Mouse (Mus musculus) spleen, adult 2 months (tissue): Measurements from ENCODE around the gene Cks1b.

Experiments
- CTCF ChIP-seq: fragments of 200-500 bp; IDR thresholded peaks from 2 replicates; pipeline ENCODE4 v1.5.1; 2011; ENCODE audit warnings: mild to moderate bottlenecking, inconsistent platforms; ENCODE audit not compliant: insufficient read depth, insufficient read length, insufficient replicate concordance; ENCODE audit errors: extremely low read depth
- POLR2A ChIP-seq: fragments of 200-500 bp; IDR thresholded peaks from 2 replicates; pipeline ENCODE4 v1.6.1; 2011; ENCODE audit warnings: low read depth, low read length, inconsistent platforms

DNA sequence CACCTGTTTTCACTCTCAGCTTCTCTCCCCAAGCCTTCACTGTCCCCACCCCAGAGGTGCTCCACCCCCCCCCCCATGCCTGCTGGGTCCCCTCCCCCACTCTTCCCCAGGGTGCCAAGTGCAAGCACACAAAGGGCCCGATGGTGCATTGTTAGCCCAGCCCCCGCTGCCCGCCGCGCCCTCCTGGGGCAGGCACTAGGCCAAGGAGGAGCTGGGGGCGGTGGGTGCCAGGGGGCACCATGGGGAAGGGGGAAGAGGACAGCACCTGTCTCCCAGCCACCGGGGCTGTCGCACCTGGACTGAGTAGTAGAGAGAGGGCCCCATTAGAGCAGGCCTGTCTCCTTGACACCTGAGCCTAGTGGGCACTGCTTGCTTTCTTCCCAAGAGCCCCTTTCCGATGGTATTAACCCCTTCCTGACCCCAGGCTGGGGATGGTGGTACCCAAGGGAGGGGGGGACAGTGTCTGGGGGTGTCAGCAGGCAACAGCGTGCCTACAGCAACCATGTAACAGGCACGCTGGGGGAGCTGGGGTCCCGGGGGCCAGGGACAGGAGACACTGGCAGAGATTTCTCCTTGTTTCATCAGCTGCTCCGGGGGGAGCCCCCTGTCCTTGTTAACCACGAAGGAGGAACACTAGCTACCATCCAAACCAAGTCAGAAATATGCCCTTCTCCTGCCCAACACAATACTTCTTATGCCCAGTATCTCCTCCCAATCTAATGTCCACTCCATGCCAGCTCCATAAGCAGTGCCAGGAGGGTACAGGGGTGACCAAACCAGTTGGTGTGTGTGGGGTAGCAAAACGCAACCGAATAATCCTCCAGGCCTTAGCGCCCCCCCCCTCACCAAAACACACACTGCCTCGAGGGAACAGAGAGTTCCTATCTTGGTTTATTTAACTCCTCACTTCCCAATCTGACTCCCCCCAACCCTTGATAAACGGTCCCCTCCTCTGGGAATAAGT is 27.2 kb downstream of the Cks1b start:
- TF ChIP-seq CTCF = no peak
- TF ChIP-seq POLR2A = no peak
